Mouse (Mus musculus) MEL (cell line): ENCODE data around the gene Ctsw.

Experiments used
- CTCF ChIP-seq, 3 experiments: IDR thresholded peaks in 2 of 3; conservative IDR thresholded peaks in 1 of 3; 2 replicates each; pipeline ENCODE4 v1.5.1; 2011 to 2012; ENCODE audit warnings: low read length in 3 of 3, low read depth in 2 of 3, mild to moderate bottlenecking in 2 of 3, improper control_type of control experiment in 1 of 3, inconsistent platforms in 1 of 3, mixed read lengths in 1 of 3, moderate library complexity in 1 of 3; ENCODE audit not compliant: control insufficient read depth in 1 of 3, insufficient read depth in 1 of 3, poor library complexity in 1 of 3, severe bottlenecking in 1 of 3
- EP300 ChIP-seq, 2 experiments: IDR thresholded peaks; 2 replicates each; pipeline ENCODE4 v1.6.1; 2011; ENCODE audit warnings: improper control_type of control experiment in 2 of 2, low read length in 2 of 2, low read depth in 1 of 2, mild to moderate bottlenecking in 1 of 2
- JUND ChIP-seq: IDR thresholded peaks from 2 replicates; pipeline ENCODE4 v1.6.1; 2011; ENCODE audit warnings: low read depth, mild to moderate bottlenecking, improper control_type of control experiment, low read length
- MAFK ChIP-seq: IDR thresholded peaks from 2 replicates; pipeline ENCODE4 v1.6.1; 2011; ENCODE audit warnings: low read depth, mild to moderate bottlenecking, low read length, improper control_type of control experiment, borderline replicate concordance
- MEF2A ChIP-seq: IDR thresholded peaks from 2 replicates; pipeline ENCODE4 v1.6.1; 2014; ENCODE audit warnings: low read depth, mild to moderate bottlenecking, inconsistent platforms, low read length, improper control_type of control experiment; ENCODE audit not compliant: poor library complexity, insufficient replicate concordance, severe bottlenecking; ENCODE audit errors: extremely low read depth
- NRF1 ChIP-seq: IDR thresholded peaks from 2 replicates; pipeline ENCODE4 v1.6.1; 2014; ENCODE audit warnings: low read depth, mild to moderate bottlenecking, inconsistent platforms, low read length, improper control_type of control experiment, moderate library complexity; ENCODE audit not compliant: poor library complexity, insufficient read depth, severe bottlenecking
- POLR2A ChIP-seq, 2 experiments: IDR thresholded peaks; 2 replicates each; pipeline ENCODE4 v1.6.1; 2011 to 2012; ENCODE audit warnings: low read length in 2 of 2, mild to moderate bottlenecking in 2 of 2, control low read depth in 1 of 2, improper control_type of control experiment in 1 of 2, low read depth in 1 of 2, moderate library complexity in 1 of 2; ENCODE audit not compliant: control insufficient read depth in 1 of 2, insufficient read depth in 1 of 2, poor library complexity in 1 of 2
- TBP ChIP-seq: IDR thresholded peaks from 2 replicates; pipeline ENCODE4 v1.8.0; 2011; ENCODE audit warnings: low read depth, low read length, improper control_type of control experiment
- ZC3H11A ChIP-seq: IDR thresholded peaks from 2 replicates; pipeline ENCODE4 v1.6.1; 2012; ENCODE audit warnings: low read depth, mild to moderate bottlenecking, inconsistent platforms, low read length, improper control_type of control experiment

- TF ChIP-seq MEF2A (no peak), CTCF (IDR thresholded peaks at IDR 0.05 in 2 of 3, conservative IDR thresholded peaks at IDR 0.05 in 1 of 3; ENCODE audit: control insufficient read depth in 1 of 3, insufficient read depth in 1 of 3, low read depth in 2 of 3, low read length in 3 of 3, poor library complexity in 1 of 3, severe bottlenecking in 1 of 3) (no peak), ZC3H11A (no peak), EP300 (IDR thresholded peaks at IDR 0.05; ENCODE audit: low read depth in 1 of 2, low read length in 2 of 2) (no peak), TBP (no peak), NRF1 (no peak), MAFK (no peak), JUND (no peak), POLR2A (IDR thresholded peaks at IDR 0.05; ENCODE audit: control insufficient read depth in 1 of 2, insufficient read depth in 1 of 2, low read depth in 1 of 2, low read length in 2 of 2, poor library complexity in 1 of 2) (no peak)
These were observed 17.1 kb upstream of the Ctsw start for GRCm38 (mm10) chr19:5485371-5485770.
